Mouse (Mus musculus) left cerebral cortex, adult 18-20 months (tissue): Measurements from ENCODE around the gene C2cd5. TPM values are rescaled to one million over a fixed set of nuclear protein-coding genes. Genes with fewer than 3 reads are reported as not detected.
"Not testable (repeated sequence)": the region's sequence is repeated elsewhere in the genome, so short reads cannot be mapped to it uniquely, and the experiment has no call there.

Experiments used
- DNase-seq, 2 experiments: peaks; one replicate each; pipeline ENCODE4 v3.0.0; 2021 to 2022; ENCODE audit warnings: low spot score in 2 of 2, mixed read lengths in 1 of 2
- total RNA-seq, 2 experiments: library from RNA; stranded (reverse); gene quantifications; 2 replicates each; pipeline ENCODE4 v1.2.3; 2021

The C2cd5 gene
- total RNA-seq, 2 experiments from 2014 or later, result 89.5 to 92.6 TPM

DNA sequence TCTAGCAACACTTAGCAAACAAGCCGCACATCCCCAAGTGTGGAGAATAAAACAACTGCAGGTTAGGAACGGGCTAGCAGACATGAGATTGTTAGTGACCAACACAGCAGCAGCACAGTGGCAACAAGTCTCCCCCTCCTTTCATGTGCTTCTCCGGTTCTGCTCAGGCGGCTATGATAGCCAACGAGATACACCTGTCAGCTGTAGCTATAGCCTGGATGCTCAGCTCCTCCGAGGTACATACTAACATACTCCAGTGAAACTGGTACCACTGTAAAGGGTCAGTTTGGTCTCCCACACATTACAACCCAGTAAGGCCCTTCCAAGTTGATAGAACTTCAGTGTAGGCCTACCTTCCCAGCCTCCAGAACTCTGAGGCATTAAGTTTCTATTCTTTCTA lies 76.2 kb downstream of the C2cd5 start:
- DNase-seq, result no peak

- DNase-seq, result no peak
Measured at GRCm38 (mm10) chr6:143021756-143022155, 78.2 kb downstream of the C2cd5 start.

GRCm38 (mm10) chr6:143020647-143021046 lies 79.3 kb downstream of the C2cd5 start:
- DNase-seq, result no peak

DNA sequence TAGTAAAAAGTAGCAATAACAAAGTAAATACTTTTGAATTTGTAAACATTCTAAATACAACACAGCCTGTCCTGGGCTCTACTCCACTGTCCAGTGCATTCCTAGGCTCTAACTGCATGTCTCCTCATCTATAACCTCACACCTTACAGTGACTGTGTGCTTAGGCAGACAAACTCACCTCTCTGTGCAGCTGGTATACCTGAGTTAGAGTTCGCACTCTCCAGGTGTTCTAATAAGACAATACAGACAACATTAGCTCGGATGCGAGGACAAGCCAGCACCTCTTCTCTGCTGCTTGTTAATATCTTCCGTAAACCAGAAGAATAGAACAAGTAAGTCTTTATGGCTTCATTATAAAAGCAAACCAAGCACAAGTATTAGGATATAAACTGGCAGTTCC lies 79.8 kb downstream of the C2cd5 start:
- DNase-seq, result no peak

DNA sequence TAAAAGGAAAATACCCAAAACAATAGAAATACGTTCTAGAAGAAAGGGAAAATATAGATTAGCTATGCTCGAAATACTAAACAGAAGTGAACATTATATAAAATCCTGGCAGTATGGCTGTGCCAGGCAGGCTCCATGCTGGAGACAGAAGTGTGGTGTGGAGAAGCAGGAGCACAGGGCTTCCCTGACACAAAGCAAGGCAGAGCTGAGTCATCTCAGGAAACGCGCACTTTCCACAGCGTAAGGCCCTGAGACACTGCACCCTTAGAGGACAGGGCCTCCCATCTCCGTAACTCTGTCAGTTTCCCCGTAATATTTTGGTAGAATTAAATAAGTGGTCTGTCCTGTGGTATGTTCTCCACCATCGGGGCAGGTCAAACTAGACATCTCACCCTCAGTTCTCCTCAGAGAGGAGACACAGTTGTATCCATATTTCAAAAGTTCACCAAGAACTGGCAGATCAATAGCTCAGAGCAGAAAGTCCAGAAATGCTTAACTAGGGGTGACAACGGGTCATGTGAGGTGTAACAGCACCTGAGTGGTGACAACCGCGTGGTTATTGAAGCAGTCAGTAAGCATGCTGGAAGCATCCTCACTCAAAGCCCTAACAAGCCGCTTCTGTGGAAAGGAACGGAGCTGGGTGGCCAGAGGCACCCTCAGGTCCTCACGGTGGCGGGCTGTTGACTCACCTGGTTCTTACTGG lies 87.3 kb downstream of the C2cd5 start:
- DNase-seq, result no peak

DNA sequence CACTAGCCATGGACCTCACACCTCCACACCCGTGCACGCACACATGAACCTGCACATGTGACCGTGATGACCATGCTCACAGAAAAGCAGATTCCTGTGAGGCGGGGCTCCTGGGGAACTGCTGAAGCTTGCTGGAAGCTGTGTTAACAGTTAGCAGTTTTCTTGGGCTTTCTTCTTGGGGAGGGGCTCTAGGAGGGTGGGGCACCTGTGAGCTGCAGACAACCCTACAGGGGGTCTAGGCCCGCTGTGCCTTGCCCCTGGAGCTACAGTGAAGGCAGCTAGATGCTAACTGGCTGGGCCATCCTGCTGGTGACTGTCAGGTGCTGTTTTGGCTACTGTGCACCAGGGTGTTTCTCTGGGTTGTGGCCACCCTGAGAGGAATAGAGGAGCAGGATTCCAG lies 91.1 kb downstream of the C2cd5 start:
- DNase-seq, result no peak

GRCm38 (mm10) chr6:143005209-143005608 lies 94.7 kb downstream of the C2cd5 start:
- not testable (repeated sequence) for DNase-seq

- DNase-seq, result no peak
Measured at GRCm38 (mm10) chr6:143004801-143005200, 95.1 kb downstream of the C2cd5 start.

DNA sequence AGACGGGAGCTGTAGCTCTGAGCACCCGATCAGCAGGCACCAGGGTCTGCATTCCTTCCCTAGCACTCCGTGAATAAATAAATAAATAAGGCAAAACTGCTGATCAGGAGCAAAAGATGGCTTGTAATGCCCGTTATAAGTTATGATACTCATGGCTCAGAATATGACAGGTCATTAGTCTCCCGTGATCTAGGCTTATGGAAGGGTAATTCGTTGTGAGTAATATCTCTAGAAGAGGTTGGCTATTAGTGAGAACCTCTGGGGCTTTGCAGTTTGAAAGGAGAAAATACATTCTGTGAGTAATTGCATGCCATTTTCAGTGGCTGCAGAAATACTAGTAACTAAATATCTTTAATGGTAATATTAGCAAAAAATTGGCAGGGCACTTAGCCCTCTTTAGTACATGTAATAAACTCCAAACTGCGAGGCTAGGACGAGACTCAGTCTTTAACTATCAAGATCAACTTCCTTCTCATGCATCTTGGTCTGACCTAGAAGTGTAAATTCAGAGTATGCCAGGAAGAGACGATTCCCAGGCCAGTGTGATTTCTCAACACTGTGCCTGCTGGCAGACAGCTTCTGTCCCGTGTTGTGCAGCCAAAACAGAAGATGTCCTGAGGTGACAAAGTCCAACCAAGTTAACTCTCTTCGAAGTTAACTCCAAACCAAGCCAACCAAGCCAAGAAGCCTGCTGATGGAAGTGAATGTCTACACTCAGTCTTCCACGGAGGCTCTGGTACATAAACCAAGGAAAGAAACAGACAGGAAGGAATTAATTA lies 101.5 kb downstream of the C2cd5 start:
- no peak for DNase-seq

GRCm38 (mm10) chr6:142996887-142997286 lies 103.1 kb downstream of the C2cd5 start:
- no peak for DNase-seq

GRCm38 (mm10) chr6:142995567-142995966 lies 104.4 kb downstream of the C2cd5 start:
- DNase-seq, result no peak

GRCm38 (mm10) chr6:142994821-142995220 lies 105.1 kb downstream of the C2cd5 start:
- DNase-seq, result no peak

GRCm38 (mm10) chr6:142993705-142994698 lies 105.9 kb downstream of the C2cd5 start:
- DNase-seq, result no peak

GRCm38 (mm10) chr6:142992971-142993370 lies 107.0 kb downstream of the C2cd5 start:
- DNase-seq, result no peak

DNA sequence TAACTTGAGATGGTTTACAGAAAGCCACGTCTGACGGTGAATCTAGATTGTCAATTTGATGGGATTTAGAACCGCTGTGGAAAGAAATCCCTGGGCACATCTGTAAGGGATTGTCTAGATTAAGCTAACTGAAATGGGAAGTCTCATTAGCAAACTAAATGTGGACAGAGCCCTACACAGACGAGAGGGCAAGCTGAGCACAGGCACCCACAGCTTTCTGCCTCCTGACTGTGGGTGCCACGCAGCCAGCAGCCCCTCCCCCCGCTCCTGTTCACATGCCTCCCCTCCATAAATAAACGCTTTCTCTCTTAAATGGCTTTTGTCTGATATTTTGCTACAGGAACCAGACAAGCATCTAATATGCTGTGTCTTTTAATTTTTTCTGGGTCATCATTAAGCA lies 107.8 kb downstream of the C2cd5 start:
- DNase-seq, result no peak

- no peak for DNase-seq
Measured at GRCm38 (mm10) chr6:142991391-142992059, 108.4 kb downstream of the C2cd5 start.

DNA sequence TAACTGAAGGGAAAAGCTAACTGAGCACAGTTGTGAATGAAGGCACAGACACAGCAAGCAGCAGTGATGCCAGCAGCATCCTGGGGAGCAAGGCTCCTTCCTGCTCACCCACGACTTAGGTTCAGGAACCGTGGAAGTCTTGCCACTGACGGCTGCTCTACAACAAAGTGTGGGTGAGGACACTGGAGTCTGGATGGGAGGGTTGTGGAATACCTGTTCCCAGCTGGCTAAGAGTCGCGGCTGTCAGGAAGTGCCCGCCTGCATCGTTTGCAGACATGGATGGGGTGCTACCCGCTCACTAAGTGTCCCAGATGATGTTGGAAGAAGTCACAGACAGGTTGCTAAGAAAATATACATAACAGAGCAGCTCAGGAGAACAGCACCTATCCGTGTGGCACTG lies 109.4 kb downstream of the C2cd5 start:
- DNase-seq, result no peak

GRCm38 (mm10) chr6:142989495-142989894 lies 110.4 kb downstream of the C2cd5 start:
- no peak for DNase-seq

DNA sequence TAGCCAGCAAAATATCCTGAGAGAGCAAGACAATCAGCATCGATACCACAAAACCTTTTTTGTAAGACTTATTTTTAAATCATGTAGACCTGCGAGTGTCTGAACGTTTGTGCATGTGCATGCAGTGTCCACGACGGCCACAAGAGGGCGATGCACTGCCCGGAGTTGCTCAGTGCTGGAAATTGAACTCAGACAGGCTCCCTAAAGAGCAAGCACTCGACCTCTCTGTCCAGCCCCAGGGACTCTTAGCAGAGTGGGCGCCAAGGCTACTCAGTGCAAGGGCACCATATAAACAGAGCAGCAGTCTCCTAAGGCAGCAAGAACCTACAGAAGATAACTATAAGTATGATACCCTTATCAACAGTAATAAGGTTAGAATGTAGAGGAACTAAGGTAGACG lies 111.2 kb downstream of the C2cd5 start:
- DNase-seq, result peak; percentile 44 to 72

DNA sequence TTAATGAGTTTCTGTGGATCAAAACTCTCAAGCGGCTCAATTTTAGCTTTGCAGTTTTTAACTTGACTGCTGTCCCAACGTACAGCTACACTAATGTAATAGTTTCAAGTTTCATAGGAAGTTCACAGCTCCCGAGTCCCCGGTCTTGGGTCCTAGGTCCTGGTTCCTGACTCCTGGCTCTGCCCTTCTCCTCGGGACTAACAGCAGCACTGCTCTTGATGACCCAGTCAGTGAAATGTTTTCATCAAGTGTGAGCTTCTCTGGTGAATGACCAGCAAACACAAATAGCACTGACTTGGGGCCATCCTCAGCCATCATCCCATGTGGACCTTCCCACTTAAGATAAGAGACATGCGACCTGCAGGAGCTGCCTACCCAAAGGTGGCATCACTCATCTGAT lies 111.7 kb downstream of the C2cd5 start:
- no peak for DNase-seq

DNA sequence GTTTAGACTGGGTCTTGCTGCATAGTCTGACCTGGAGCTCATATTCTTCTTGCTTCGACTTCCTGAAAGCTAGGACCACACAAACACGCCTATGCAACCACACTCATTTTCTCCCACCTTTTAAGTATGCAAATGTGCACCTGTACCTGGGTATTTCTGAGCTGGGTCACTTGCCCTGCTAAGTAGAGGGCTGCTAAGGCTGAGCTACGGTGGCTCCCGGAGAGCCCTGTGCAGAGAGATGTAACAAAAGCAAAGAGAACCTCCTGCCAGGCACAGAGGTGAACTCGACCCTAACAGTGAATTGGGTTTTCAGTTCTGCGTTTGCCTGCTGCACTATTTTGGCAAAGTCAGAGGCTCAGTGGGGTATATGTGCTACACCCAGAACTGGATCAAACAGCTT lies 112.3 kb downstream of the C2cd5 start:
- DNase-seq, result no peak
